ENCODE assay signal across 8 mouse cellular contexts in genomic region chr11:30291155-30291554, GRCm38 (mm10). TPM values are rescaled to one million over a fixed set of nuclear protein-coding genes. Genes with fewer than 3 reads are reported as not detected.
DNase-seq lines count a peak whose midpoint lies in the region; ATAC-seq lines count a peak whose summit lies in the region.

No protein-coding gene starts in this region.

- DNase-seq in urinary bladder, postnatal 36 days (ENCODE audit: low spot score in 2 of 2): peak; percentile 28 to 62
- DNase-seq in urinary bladder, postnatal 10 days (ENCODE audit: low spot score): no peak
- DNase-seq in heart, adult 9 months (ENCODE audit: low spot score in 2 of 2): peak; percentile 88 to 94
- DNase-seq in kidney, postnatal 4 days: peak; percentile 53 to 71
- DNase-seq in testis, postnatal 14 days (ENCODE audit: low spot score): peak; percentile 36
- no peak for DNase-seq in B cell, adult 2 months
- DNase-seq in urinary bladder, postnatal 25 days (ENCODE audit: low spot score): no peak

- no peaks in the 10 kb centered on the region; the same call in 1 of the 2 replicates for H3K4me1 ChIP-seq in midbrain, embryonic 13.5 days (replicated peaks)

- H3K36me3 ChIP-seq in midbrain, embryonic 13.5 days: no peaks in the 10 kb centered on the region

- WGBS in midbrain, embryonic 13.5 days: 69% methylated on average over 8 of the region's 8 CpGs

- H3K27ac ChIP-seq in midbrain, embryonic 13.5 days: no peak overlapping the region

- H3K27me3 ChIP-seq in midbrain, embryonic 13.5 days: no peaks in the 10 kb centered on the region

- no peak for ATAC-seq in midbrain, embryonic 13.5 days

- no peak overlapping the region for H3K9ac ChIP-seq in midbrain, embryonic 13.5 days (replicated peaks)

- H3K9me3 ChIP-seq in midbrain, embryonic 13.5 days: no peaks in the 10 kb centered on the region

- no peak overlapping the region for H3K4me2 ChIP-seq in midbrain, embryonic 13.5 days (replicated peaks)

- H3K4me3 ChIP-seq in midbrain, embryonic 13.5 days (replicated peaks): no peak overlapping the region

RNA-seq across cellular contexts. Expression of gene Sptbn1, which starts 23.2 kb away (rescaled TPM):
- polyA plus RNA-seq in midbrain, embryonic 13.5 days (2015; fragmentation: Nextera tagmentation; extraction: Ambion mirVana): 121 and 136 TPM in 2 replicates

Comparison
In these comparisons a context has a peak if more than half of its experiments do, and no peak if none do; other contexts are left out.
1. DNase-seq: peak in urinary bladder, postnatal 36 days (2 of 2), heart, adult 9 months (2 of 2), kidney, postnatal 4 days (2 of 2) and testis, postnatal 14 days (single experiment); none in urinary bladder, postnatal 10 days (single experiment), B cell, adult 2 months (0 of 2) and urinary bladder, postnatal 25 days (single experiment).